Mouse (Mus musculus): ENCODE results near the gene Vgf. TPM values are rescaled to one million over a fixed set of nuclear protein-coding genes. Genes with fewer than 3 reads are reported as not detected.
A peak's percentile ranks its signal among the peaks of the same experiment; 100 is the strongest.

The Vgf gene
- polyA plus RNA-seq, 2 experiments = 0.04 TPM; not detected in 1

GRCm38 (mm10) chr5:137074191-137074651 is 48.0 kb downstream of the Vgf start:
- Histone ChIP-seq H3K4me1 (replicated peaks; ENCODE audit: control insufficient read depth in 2 of 2, insufficient read depth in 2 of 2, low read length in 1 of 2) (peaks cover 6 to 26% of the 10 kb centered on the region in 2 experiments), H3K4me2 (ENCODE audit: low read depth) (no peak overlapping the region), H3K27ac (no peak overlapping the region), H3K4me3 (ENCODE audit: insufficient read depth in 1 of 2, low read depth in 2 of 2, low read length in 2 of 2) (no peak overlapping the region), H3K27me3 (ENCODE audit: control insufficient read depth, insufficient read depth, low read length) (no peaks in the 10 kb centered on the region), H3K9me3 (ENCODE audit: control insufficient read depth, low read length) (no peaks in the 10 kb centered on the region), H3K9ac (replicated peaks) (no peak overlapping the region), H3K36me3 (replicated peaks; ENCODE audit: control insufficient read depth, insufficient read depth, low read depth) (no peaks in the 10 kb centered on the region)
- TF ChIP-seq EP300 (IDR thresholded peaks at IDR 0.05; ENCODE audit: low read depth) (no peak), CTCF (IDR thresholded peaks at IDR 0.05; ENCODE audit: low read depth) (no peak)
- DNase-seq (ENCODE audit: low read depth in 3 of 3, low spot score in 3 of 3) = no peak
- no peak for ATAC-seq (ENCODE audit: insufficient read depth)
- 57% methylated on average over 6 of the region's 6 CpGs for WGBS (ENCODE audit: insufficient replicate concordance)

- no peak for DNase-seq (ENCODE audit: low read depth in 3 of 3, low spot score in 3 of 3)
- peaks cover 6 to 28% of the 10 kb centered on the region in 2 experiments for H3K4me1 ChIP-seq (replicated peaks; ENCODE audit: control insufficient read depth in 2 of 2, insufficient read depth in 2 of 2, low read length in 1 of 2)
- H3K27ac ChIP-seq = no peak overlapping the region
Observed at GRCm38 (mm10) chr5:137075726-137076125, 49.5 kb downstream of the Vgf start.

GRCm38 (mm10) chr5:137076191-137076930 is 50.2 kb downstream of the Vgf start:
- ATAC-seq (ENCODE audit: insufficient read depth) (0 out of 2 replicates have a peak, but pooled peaks have one; percentile 5), DNase-seq (ENCODE audit: low read depth in 3 of 3, low spot score in 3 of 3) (no peak)
- Histone ChIP-seq H3K4me3 (ENCODE audit: insufficient read depth in 1 of 2, low read depth in 2 of 2, low read length in 2 of 2) (no peak overlapping the region), H3K9me3 (ENCODE audit: control insufficient read depth, low read length) (no peaks in the 10 kb centered on the region), H3K27me3 (ENCODE audit: control insufficient read depth, insufficient read depth, low read length) (no peaks in the 10 kb centered on the region), H3K27ac (no peak overlapping the region), H3K9ac (replicated peaks) (no peak overlapping the region), H3K36me3 (replicated peaks; ENCODE audit: control insufficient read depth, insufficient read depth, low read depth) (no peaks in the 10 kb centered on the region), H3K4me2 (ENCODE audit: low read depth) (no peak overlapping the region), H3K4me1 (replicated peaks; ENCODE audit: control insufficient read depth in 2 of 2, insufficient read depth in 2 of 2, low read length in 1 of 2) (peaks cover 6 to 28% of the 10 kb centered on the region in 2 experiments)
- TF ChIP-seq CTCF (IDR thresholded peaks at IDR 0.05; ENCODE audit: low read depth) (no peak), EP300 (IDR thresholded peaks at IDR 0.05; ENCODE audit: low read depth) (no peak)
- 29% methylated on average over 12 of the region's 12 CpGs for WGBS (ENCODE audit: insufficient replicate concordance)

More at GRCm38 (mm10) chr5:137075726-137076125, 49.5 kb downstream of the Vgf start:
- H3K4me2 ChIP-seq (ENCODE audit: low read depth) = no peak overlapping the region
- no peaks in the 10 kb centered on the region for H3K9me3 ChIP-seq (ENCODE audit: control insufficient read depth, low read length)
- H3K27me3 ChIP-seq (ENCODE audit: control insufficient read depth, insufficient read depth, low read length) = no peaks in the 10 kb centered on the region
- ATAC-seq (ENCODE audit: insufficient read depth) = peak; percentile 17; the same call in 1 of the 2 replicates
- TF ChIP-seq EP300 (IDR thresholded peaks at IDR 0.05; ENCODE audit: low read depth) = no peak
- no peak for TF ChIP-seq CTCF (IDR thresholded peaks at IDR 0.05; ENCODE audit: low read depth)
- no peak overlapping the region for H3K4me3 ChIP-seq (ENCODE audit: insufficient read depth in 1 of 2, low read depth in 2 of 2, low read length in 2 of 2)
- no peaks in the 10 kb centered on the region for H3K36me3 ChIP-seq (replicated peaks; ENCODE audit: control insufficient read depth, insufficient read depth, low read depth)
- 43% methylated on average over 6 of the region's 6 CpGs for WGBS (ENCODE audit: insufficient replicate concordance)
- no peak overlapping the region for H3K9ac ChIP-seq (replicated peaks)

- H3K9me3 ChIP-seq (ENCODE audit: control insufficient read depth, low read length) = no peaks in the 10 kb centered on the region
- no peak overlapping the region for H3K27ac ChIP-seq
- no peak for ATAC-seq (ENCODE audit: insufficient read depth)
- no peaks in the 10 kb centered on the region for H3K36me3 ChIP-seq (replicated peaks; ENCODE audit: control insufficient read depth, insufficient read depth, low read depth)
- no peak overlapping the region for H3K9ac ChIP-seq (replicated peaks)
- no peak for DNase-seq (ENCODE audit: low read depth in 3 of 3, low spot score in 3 of 3)
- no peaks in the 10 kb centered on the region for H3K27me3 ChIP-seq (ENCODE audit: control insufficient read depth, insufficient read depth, low read length)
- no peak for TF ChIP-seq EP300 (IDR thresholded peaks at IDR 0.05; ENCODE audit: low read depth)
- TF ChIP-seq CTCF (IDR thresholded peaks at IDR 0.05; ENCODE audit: low read depth) = no peak
- 72% methylated on average over 7 of the region's 7 CpGs for WGBS (ENCODE audit: insufficient replicate concordance)
- H3K4me2 ChIP-seq (ENCODE audit: low read depth) = no peak overlapping the region
- no peak overlapping the region for H3K4me3 ChIP-seq (ENCODE audit: insufficient read depth in 1 of 2, low read depth in 2 of 2, low read length in 2 of 2)
- peaks cover 5 to 24% of the 10 kb centered on the region in 2 experiments; a peak in 3 of 4 replicates for H3K4me1 ChIP-seq (replicated peaks; ENCODE audit: control insufficient read depth in 2 of 2, insufficient read depth in 2 of 2, low read length in 1 of 2)
Observed at GRCm38 (mm10) chr5:137077187-137077586, 51.0 kb downstream of the Vgf start.

- Histone ChIP-seq H3K9me3 (ENCODE audit: control insufficient read depth, low read length) (no peaks in the 10 kb centered on the region), H3K4me2 (ENCODE audit: low read depth) (no peak overlapping the region), H3K4me3 (ENCODE audit: insufficient read depth in 1 of 2, low read depth in 2 of 2, low read length in 2 of 2) (no peak overlapping the region), H3K27ac (no peak overlapping the region), H3K4me1 (replicated peaks; ENCODE audit: control insufficient read depth in 2 of 2, insufficient read depth in 2 of 2, low read length in 1 of 2) (peaks cover 2 to 21% of the 10 kb centered on the region in 2 experiments; a peak in 3 of 4 replicates), H3K9ac (replicated peaks) (no peak overlapping the region), H3K36me3 (replicated peaks; ENCODE audit: control insufficient read depth, insufficient read depth, low read depth) (no peaks in the 10 kb centered on the region), H3K27me3 (ENCODE audit: control insufficient read depth, insufficient read depth, low read length) (no peaks in the 10 kb centered on the region)
- 72% methylated on average over 14 of the region's 14 CpGs for WGBS (ENCODE audit: insufficient replicate concordance)
- DNase-seq (ENCODE audit: low read depth in 3 of 3, low spot score in 3 of 3) (no peak), ATAC-seq (ENCODE audit: insufficient read depth) (no peak)
- no peak for TF ChIP-seq EP300 (IDR thresholded peaks at IDR 0.05; ENCODE audit: low read depth)
- TF ChIP-seq CTCF (IDR thresholded peaks at IDR 0.05; ENCODE audit: low read depth) = no peak
Observed at GRCm38 (mm10) chr5:137078041-137078440, 51.8 kb downstream of the Vgf start.
